Mouse (Mus musculus) embryonic facial prominence, embryonic 10.5 days (tissue): Measurements from ENCODE around the gene Otud7b. TPM values are rescaled to one million over a fixed set of nuclear protein-coding genes. Genes with fewer than 3 reads are reported as not detected.

ENCODE experiments used
- DNase-seq: peaks from one replicate; pipeline ENCODE4 v3.0.0-alpha.2; 2017; ENCODE audit warnings: low spot score
- H3K27ac ChIP-seq: fragments of 300-500 bp; sonication (generic); replicated peaks from 2 replicates; pipeline ENCODE4 v1.5.1; 2016; ENCODE audit warnings: mild to moderate bottlenecking
- H3K27me3 ChIP-seq: fragments of 300-500 bp; sonication (generic); replicated peaks from 2 replicates; pipeline ENCODE4 v1.6.1; 2016; ENCODE audit warnings: low read depth, mild to moderate bottlenecking; ENCODE audit not compliant: poor library complexity, severe bottlenecking
- H3K36me3 ChIP-seq: fragments of 300-500 bp; sonication (generic); replicated peaks from 2 replicates; pipeline ENCODE4 v1.6.1; 2016; ENCODE audit warnings: mild to moderate bottlenecking, moderate library complexity
- H3K4me1 ChIP-seq: fragments of 300-500 bp; sonication (generic); 2 replicates; pipeline ENCODE4 v1.6.1; 2016
- H3K4me3 ChIP-seq: fragments of 300-500 bp; sonication (generic); 2 replicates; pipeline ENCODE4 v1.5.1; 2016; ENCODE audit warnings: mild to moderate bottlenecking, moderate library complexity
- H3K9me3 ChIP-seq: fragments of 300-500 bp; sonication (generic); 2 replicates; pipeline ENCODE4 v1.6.1; 2016; ENCODE audit warnings: mild to moderate bottlenecking
- WGBS: fragments of 180-500 bp; shearing (Covaris S2); methylation state at CpG from one replicate; pipeline ENCODE4 v1.1.7; 2016; 5-methylcytosine and 5-hydroxymethylcytosine counted together
- polyA plus RNA-seq: library from polyadenylated mRNA; unstranded; fragments of >200 nt; fragmentation: Nextera tagmentation; extraction: Ambion mirVana; gene quantifications from 2 replicates; pipeline ENCODE4 v1.2.1, GENCODE M21; 2016

Gene Otud7b
- polyA plus RNA-seq: 20.8 and 21.7 TPM in 2 replicates

- WGBS: under 1% methylated on average over 81 of the region's 84 CpGs
- Histone ChIP-seq H3K27me3 (no peaks in the 10 kb centered on the region), H3K4me1 (peaks cover 37% of the 10 kb centered on the region), H3K9me3 (no peaks in the 10 kb centered on the region), H3K36me3 (peaks cover 6% of the 10 kb centered on the region; the same call in 1 of the 2 replicates), H3K4me3 (peak within 1 kb of the TSS; percentile 96), H3K27ac (peak within 1 kb of the TSS; percentile 96)
- DNase-seq: peak; percentile 91
Measured at GRCm38 (mm10) chr3:96104261-96105065, at the start of gene Otud7b. Otud7b (plus strand) TSS chr3:96104527.

GRCm38 (mm10) chr3:96055294-96055693, 49.0 kb upstream of the Otud7b start:
- Histone ChIP-seq H3K27ac (no peak overlapping the region), H3K36me3 (peaks cover 15% of the 10 kb centered on the region; the same call in 1 of the 2 replicates), H3K4me3 (no peak overlapping the region), H3K9me3 (no peaks in the 10 kb centered on the region), H3K4me1 (peaks cover 17% of the 10 kb centered on the region), H3K27me3 (no peaks in the 10 kb centered on the region)
- WGBS: 87% methylated on average over 6 of the region's 6 CpGs
- no peak for DNase-seq

GRCm38 (mm10) chr3:96056031-96056430, 48.3 kb upstream of the Otud7b start:
- Histone ChIP-seq H3K36me3 (peaks cover 11% of the 10 kb centered on the region; the same call in 1 of the 2 replicates), H3K4me3 (no peak overlapping the region), H3K27ac (no peak overlapping the region), H3K27me3 (no peaks in the 10 kb centered on the region), H3K4me1 (peaks cover 17% of the 10 kb centered on the region), H3K9me3 (no peaks in the 10 kb centered on the region)
- no peak for DNase-seq
- WGBS: 87% methylated on average over 4 of the region's 4 CpGs

- Histone ChIP-seq H3K27me3 (no peaks in the 10 kb centered on the region), H3K4me3 (peak overlapping the region; percentile 75), H3K4me1 (peaks cover 17% of the 10 kb centered on the region), H3K36me3 (peaks cover 8% of the 10 kb centered on the region; the same call in 1 of the 2 replicates), H3K9me3 (no peaks in the 10 kb centered on the region), H3K27ac (peak overlapping the region; percentile 90)
- under 1% methylated on average over 26 of the region's 26 CpGs for WGBS
- peak; percentile 93 for DNase-seq
Measured at GRCm38 (mm10) chr3:96057747-96058204, 46.6 kb upstream of the Otud7b start.

- peak; percentile 78 for DNase-seq
- Histone ChIP-seq H3K27ac (peak within 1 kb of the TSS; percentile 90), H3K9me3 (no peaks in the 10 kb centered on the region), H3K4me3 (peak within 1 kb of the TSS; percentile 75), H3K27me3 (no peaks in the 10 kb centered on the region), H3K4me1 (peaks cover 17% of the 10 kb centered on the region), H3K36me3 (peaks cover 5% of the 10 kb centered on the region; the same call in 1 of the 2 replicates)
- WGBS: 1% methylated on average over 18 of the region's 18 CpGs
Measured at GRCm38 (mm10) chr3:96058231-96058896, 46.0 kb upstream of the Otud7b start, which contains the start of gene Vps45. Vps45 (minus strand) TSS chr3:96058466.

GRCm38 (mm10) chr3:96060146-96060545, 44.2 kb upstream of the Otud7b start:
- WGBS: 87% methylated on average over 1 of the region's 1 CpGs
- Histone ChIP-seq H3K27ac (no peak overlapping the region), H3K4me1 (peaks cover 20% of the 10 kb centered on the region), H3K36me3 (peaks cover 5% of the 10 kb centered on the region; the same call in 1 of the 2 replicates), H3K27me3 (no peaks in the 10 kb centered on the region), H3K9me3 (no peaks in the 10 kb centered on the region), H3K4me3 (no peak overlapping the region)
- no peak for DNase-seq

GRCm38 (mm10) chr3:96063299-96063698, 41.0 kb upstream of the Otud7b start:
- Histone ChIP-seq H3K27me3 (no peaks in the 10 kb centered on the region), H3K4me1 (peaks cover 14% of the 10 kb centered on the region), H3K36me3 (no peaks in the 10 kb centered on the region), H3K27ac (no peak overlapping the region), H3K9me3 (no peaks in the 10 kb centered on the region), H3K4me3 (no peak overlapping the region)
- 81% methylated on average over 2 of the region's 2 CpGs for WGBS
- DNase-seq: no peak

- 89% methylated on average over 3 of the region's 3 CpGs for WGBS
- no peaks in the 10 kb centered on the region for H3K27me3 ChIP-seq
- no peaks in the 10 kb centered on the region for H3K36me3 ChIP-seq
- no peak for DNase-seq
- H3K4me1 ChIP-seq: peaks cover 10% of the 10 kb centered on the region; the same call in 1 of the 2 replicates
- no peaks in the 10 kb centered on the region for H3K9me3 ChIP-seq
- H3K4me3 ChIP-seq: no peak overlapping the region
- no peak overlapping the region for H3K27ac ChIP-seq
Measured at GRCm38 (mm10) chr3:96064217-96064616, 40.1 kb upstream of the Otud7b start.

- Histone ChIP-seq H3K4me1 (peaks cover 10% of the 10 kb centered on the region; the same call in 1 of the 2 replicates), H3K9me3 (no peaks in the 10 kb centered on the region), H3K4me3 (peak overlapping the region; percentile 28; the same call in 1 of the 2 replicates), H3K27me3 (no peaks in the 10 kb centered on the region), H3K36me3 (no peaks in the 10 kb centered on the region), H3K27ac (no peak overlapping the region)
- DNase-seq: peak; percentile 27
- WGBS: 38% methylated on average over 4 of the region's 4 CpGs
Measured at GRCm38 (mm10) chr3:96065147-96065546, 39.2 kb upstream of the Otud7b start.

- H3K27me3 ChIP-seq: no peaks in the 10 kb centered on the region
- H3K9me3 ChIP-seq: no peaks in the 10 kb centered on the region
- H3K4me1 ChIP-seq: peaks cover 10% of the 10 kb centered on the region; the same call in 1 of the 2 replicates
- 35% methylated on average over 20 of the region's 20 CpGs for WGBS
- H3K27ac ChIP-seq: no peak overlapping the region
- H3K36me3 ChIP-seq: no peaks in the 10 kb centered on the region
- peak; percentile 54 for DNase-seq
- H3K4me3 ChIP-seq: peak overlapping the region; percentile 28; the same call in 1 of the 2 replicates
Measured at GRCm38 (mm10) chr3:96065754-96066375, 38.5 kb upstream of the Otud7b start.

GRCm38 (mm10) chr3:96066741-96067140, 37.6 kb upstream of the Otud7b start:
- Histone ChIP-seq H3K27ac (no peak overlapping the region), H3K27me3 (no peaks in the 10 kb centered on the region), H3K9me3 (no peaks in the 10 kb centered on the region), H3K4me3 (no peak overlapping the region), H3K36me3 (no peaks in the 10 kb centered on the region), H3K4me1 (peaks cover 10% of the 10 kb centered on the region; the same call in 1 of the 2 replicates)
- DNase-seq: no peak
- WGBS: 89% methylated on average over 5 of the region's 5 CpGs

GRCm38 (mm10) chr3:96069046-96069445, 35.3 kb upstream of the Otud7b start:
- H3K4me3 ChIP-seq: no peak overlapping the region
- no peak for DNase-seq
- no peaks in the 10 kb centered on the region for H3K9me3 ChIP-seq
- no peak overlapping the region for H3K27ac ChIP-seq
- H3K36me3 ChIP-seq: no peaks in the 10 kb centered on the region
- H3K4me1 ChIP-seq: peaks cover 10% of the 10 kb centered on the region; the same call in 1 of the 2 replicates
- 93% methylated on average over 6 of the region's 6 CpGs for WGBS
- H3K27me3 ChIP-seq: no peaks in the 10 kb centered on the region
